Mouse (Mus musculus) thymus, postnatal 0 days (tissue): ENCODE measurements around the gene Scn2b. TPM values are rescaled to one million over a fixed set of nuclear protein-coding genes. Genes with fewer than 3 reads are reported as not detected.

ENCODE experiments used
- DNase-seq: peaks from one replicate; pipeline ENCODE4 v3.0.0-alpha.2; 2015; ENCODE audit warnings: low spot score
- polyA plus RNA-seq: library from polyadenylated mRNA; unstranded; fragments of >200 nt; fragmentation: Nextera tagmentation; extraction: Ambion mirVana; gene quantifications from 2 replicates; pipeline ENCODE4 v1.2.1, GENCODE M21; 2015

Scn2b gene
- polyA plus RNA-seq, 1 experiment from 2014 or later: 6.6 TPM

DNA sequence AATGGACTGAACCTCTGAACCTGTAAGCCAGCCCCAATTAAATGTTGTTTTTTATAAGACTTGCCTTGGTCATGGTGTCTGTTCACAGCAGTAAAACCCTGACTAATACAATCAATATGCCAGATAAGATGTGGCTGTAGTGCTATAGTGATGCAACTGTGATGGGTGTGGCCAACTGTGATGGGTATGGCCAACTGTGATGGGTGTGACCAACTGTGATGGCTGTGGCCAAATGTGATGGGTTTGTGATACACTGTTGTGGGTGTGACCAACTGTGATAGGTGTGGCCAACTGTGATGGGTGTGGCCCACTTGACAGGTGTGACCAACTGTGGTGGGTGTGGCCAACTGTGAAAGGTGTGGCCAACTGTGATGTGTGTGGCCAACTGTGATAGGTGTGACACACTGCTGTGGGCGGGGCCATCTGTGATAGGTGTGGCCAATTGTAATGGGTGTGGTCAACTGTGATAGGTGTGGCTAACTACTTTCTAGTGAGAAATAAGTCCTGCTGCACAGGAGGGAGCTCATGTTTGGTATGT lies 53.6 kb downstream of the Scn2b start:
- no peak for DNase-seq

DNA sequence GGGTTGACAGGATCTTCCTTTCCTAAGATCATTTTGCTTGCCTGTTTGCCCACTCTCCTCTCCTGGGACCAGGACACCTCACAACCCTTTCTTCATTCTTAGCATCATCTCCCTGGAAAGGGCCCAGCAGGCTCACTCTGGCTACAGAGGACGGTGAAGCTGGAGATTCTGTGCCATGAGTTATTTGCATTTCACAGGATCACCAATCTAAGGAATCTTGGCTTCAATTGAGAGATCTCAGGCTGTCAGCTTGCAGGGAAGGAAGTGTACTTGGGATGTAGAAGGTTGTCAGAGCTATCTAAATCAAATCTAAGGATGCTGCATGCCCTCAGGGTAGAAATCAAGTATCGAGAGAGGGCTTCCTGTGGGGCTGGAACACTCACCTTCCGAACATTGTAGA lies 55.9 kb downstream of the Scn2b start:
- DNase-seq: no peak

DNA sequence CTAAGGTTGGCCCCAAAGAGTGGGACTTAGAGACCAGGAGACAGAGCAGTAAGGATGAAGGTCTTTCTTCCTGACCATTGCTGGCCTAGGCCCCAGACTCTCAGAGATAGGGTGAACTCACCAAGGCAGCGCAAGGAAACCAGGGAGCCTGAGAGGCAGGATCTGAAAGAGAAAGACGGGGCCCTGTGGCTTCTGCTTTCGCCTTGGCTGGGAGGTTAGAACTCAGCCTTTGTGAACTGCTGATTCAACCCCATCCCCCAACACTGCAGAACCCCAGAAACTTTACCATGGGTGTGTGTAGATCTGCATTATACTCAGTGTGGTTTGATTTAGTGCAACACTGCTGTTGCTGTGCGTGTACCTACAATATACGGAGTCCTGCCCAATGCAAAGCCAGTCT lies 61.7 kb downstream of the Scn2b start:
- peak; percentile 51 for DNase-seq

Other genes with a start within 250 kb of the Scn2b start
- gene Kmt2a, start 236.5 kb upstream of the Scn2b start, polyA plus RNA-seq: 13.1 and 20.1 TPM in 2 replicates
- 971 and 1,014 TPM in 2 replicates for gene Atp5l, start 197.0 kb upstream of the Scn2b start, polyA plus RNA-seq
- gene Ube4a, start 152.2 kb upstream of the Scn2b start, polyA plus RNA-seq: 18.6 and 19.5 TPM in 2 replicates
- 973 and 1,015 TPM in 2 replicates for gene Cd3g, start 137.4 kb upstream of the Scn2b start, polyA plus RNA-seq
- 485 and 511 TPM in 2 replicates for gene Cd3d, start 136.0 kb upstream of the Scn2b start, polyA plus RNA-seq
- 511 and 576 TPM in 2 replicates for gene Cd3e, start 108.2 kb upstream of the Scn2b start, polyA plus RNA-seq
- gene Mpzl2, start 78.0 kb upstream of the Scn2b start, polyA plus RNA-seq: 5.9 and 7.4 TPM in 2 replicates
- gene Mpzl3, start 62.6 kb upstream of the Scn2b start, polyA plus RNA-seq: 7.7 and 8.9 TPM in 2 replicates
- 7.2 and 8.1 TPM in 2 replicates for gene Jaml, start 38.6 kb upstream of the Scn2b start, polyA plus RNA-seq
- gene Scn4b, start 20.6 kb downstream of the Scn2b start, polyA plus RNA-seq: 8.0 and 9.1 TPM in 2 replicates
- 0.57 and 0.82 TPM in 2 replicates for gene BC049352, start 64.2 kb downstream of the Scn2b start, polyA plus RNA-seq
- 3.6 and 4.9 TPM in 2 replicates for gene Tmprss4, start 86.3 kb downstream of the Scn2b start, polyA plus RNA-seq
- 6.0 and 6.6 TPM in 2 replicates for gene Il10ra, start 151.4 kb downstream of the Scn2b start, polyA plus RNA-seq
- 0.18 and 0.33 TPM in 2 replicates for gene Tmprss13, start 201.3 kb downstream of the Scn2b start, polyA plus RNA-seq